Mouse (Mus musculus): ENCODE data around the gene Tfpi2. TPM values are rescaled to one million over a fixed set of nuclear protein-coding genes. Genes with fewer than 3 reads are reported as not detected.

Gene Tfpi2
- polyA plus RNA-seq, 1 experiment from 2014 or later: 0.56 TPM

- H3K27me3 ChIP-seq (ENCODE audit: control insufficient read depth, insufficient read depth, low read length): no peaks in the 10 kb centered on the region
- no peak for DNase-seq (ENCODE audit: low spot score)
- H3K9me3 ChIP-seq (ENCODE audit: control insufficient read depth, low read length): no peaks in the 10 kb centered on the region
- H3K4me2 ChIP-seq (ENCODE audit: low read depth, severe bottlenecking): no peak overlapping the region
- no peak for ATAC-seq (ENCODE audit: insufficient number of reproducible peaks, low FRiP score, low TSS enrichment, low read depth)
- no peaks in the 10 kb centered on the region for H3K36me3 ChIP-seq (ENCODE audit: control insufficient read depth, insufficient read depth, low read length)
- no peak overlapping the region for H3K4me3 ChIP-seq (ENCODE audit: low read depth, low read length)
- H3K27ac ChIP-seq (replicated peaks; ENCODE audit: low read depth, low read length): no peak overlapping the region
- no peaks in the 10 kb centered on the region for H3K4me1 ChIP-seq (ENCODE audit: control insufficient read depth, insufficient read depth, low read length)
- 58% methylated on average over 1 of the region's 1 CpGs for WGBS
- no peak overlapping the region for H3K9ac ChIP-seq (ENCODE audit: low read length)
Measured at GRCm38 (mm10) chr6:3936140-3936714, 52.5 kb downstream of the Tfpi2 start.

- Histone ChIP-seq H3K9me3 (ENCODE audit: control insufficient read depth, low read length) (no peaks in the 10 kb centered on the region), H3K4me1 (ENCODE audit: control insufficient read depth, insufficient read depth, low read length) (no peaks in the 10 kb centered on the region), H3K4me3 (ENCODE audit: low read depth, low read length) (no peak overlapping the region), H3K9ac (ENCODE audit: low read length) (no peak overlapping the region), H3K27ac (replicated peaks; ENCODE audit: low read depth, low read length) (no peak overlapping the region), H3K36me3 (ENCODE audit: control insufficient read depth, insufficient read depth, low read length) (no peaks in the 10 kb centered on the region), H3K4me2 (ENCODE audit: low read depth, severe bottlenecking) (no peak overlapping the region), H3K27me3 (ENCODE audit: control insufficient read depth, insufficient read depth, low read length) (no peaks in the 10 kb centered on the region)
- 87% methylated on average over 2 of the region's 2 CpGs for WGBS
- DNase-seq (ENCODE audit: low spot score) (no peak), ATAC-seq (ENCODE audit: insufficient number of reproducible peaks, low FRiP score, low TSS enrichment, low read depth) (no peak)
Measured at GRCm38 (mm10) chr6:3935606-3936005, 53.1 kb downstream of the Tfpi2 start.

GRCm38 (mm10) chr6:3935048-3935447, 53.7 kb downstream of the Tfpi2 start:
- Histone ChIP-seq H3K4me3 (ENCODE audit: low read depth, low read length) (no peak overlapping the region), H3K36me3 (ENCODE audit: control insufficient read depth, insufficient read depth, low read length) (no peaks in the 10 kb centered on the region), H3K27ac (replicated peaks; ENCODE audit: low read depth, low read length) (no peak overlapping the region), H3K4me2 (ENCODE audit: low read depth, severe bottlenecking) (no peak overlapping the region), H3K9me3 (ENCODE audit: control insufficient read depth, low read length) (no peaks in the 10 kb centered on the region), H3K4me1 (ENCODE audit: control insufficient read depth, insufficient read depth, low read length) (no peaks in the 10 kb centered on the region), H3K9ac (ENCODE audit: low read length) (no peak overlapping the region), H3K27me3 (ENCODE audit: control insufficient read depth, insufficient read depth, low read length) (no peaks in the 10 kb centered on the region)
- no peak for DNase-seq (ENCODE audit: low spot score)
- 47% methylated on average over 2 of the region's 2 CpGs for WGBS
- ATAC-seq (ENCODE audit: insufficient number of reproducible peaks, low FRiP score, low TSS enrichment, low read depth): no peak

- no peaks in the 10 kb centered on the region for H3K4me1 ChIP-seq (ENCODE audit: control insufficient read depth, insufficient read depth, low read length)
- no peaks in the 10 kb centered on the region for H3K27me3 ChIP-seq (ENCODE audit: control insufficient read depth, insufficient read depth, low read length)
- no peaks in the 10 kb centered on the region for H3K9me3 ChIP-seq (ENCODE audit: control insufficient read depth, low read length)
- no peaks in the 10 kb centered on the region for H3K36me3 ChIP-seq (ENCODE audit: control insufficient read depth, insufficient read depth, low read length)
- ATAC-seq (ENCODE audit: insufficient number of reproducible peaks, low FRiP score, low TSS enrichment, low read depth) (no peak), DNase-seq (ENCODE audit: low spot score) (no peak)
- H3K27ac ChIP-seq (replicated peaks; ENCODE audit: low read depth, low read length): no peak overlapping the region
- no peak overlapping the region for H3K4me3 ChIP-seq (ENCODE audit: low read depth, low read length)
- 73% methylated on average over 4 of the region's 4 CpGs for WGBS
- H3K9ac ChIP-seq (ENCODE audit: low read length): no peak overlapping the region
- no peak overlapping the region for H3K4me2 ChIP-seq (ENCODE audit: low read depth, severe bottlenecking)
Measured at GRCm38 (mm10) chr6:3926140-3926539, 62.6 kb downstream of the Tfpi2 start.

- Histone ChIP-seq H3K27ac (replicated peaks; ENCODE audit: low read depth, low read length) (no peak overlapping the region), H3K4me1 (ENCODE audit: control insufficient read depth, insufficient read depth, low read length) (no peaks in the 10 kb centered on the region), H3K4me3 (ENCODE audit: low read depth, low read length) (no peak overlapping the region), H3K9ac (ENCODE audit: low read length) (no peak overlapping the region), H3K9me3 (ENCODE audit: control insufficient read depth, low read length) (no peaks in the 10 kb centered on the region), H3K27me3 (ENCODE audit: control insufficient read depth, insufficient read depth, low read length) (no peaks in the 10 kb centered on the region), H3K4me2 (ENCODE audit: low read depth, severe bottlenecking) (no peak overlapping the region), H3K36me3 (ENCODE audit: control insufficient read depth, insufficient read depth, low read length) (no peaks in the 10 kb centered on the region)
- WGBS: 78% methylated on average over 4 of the region's 4 CpGs
- DNase-seq (ENCODE audit: low spot score) (no peak), ATAC-seq (ENCODE audit: insufficient number of reproducible peaks, low FRiP score, low TSS enrichment, low read depth) (no peak)
Measured at GRCm38 (mm10) chr6:3922870-3923269, 65.8 kb downstream of the Tfpi2 start.

- ATAC-seq (ENCODE audit: insufficient number of reproducible peaks, low FRiP score, low TSS enrichment, low read depth): no peak
Measured at GRCm38 (mm10) chr6:3916015-3916414, 72.7 kb downstream of the Tfpi2 start.

More at GRCm38 (mm10) chr6:3916015-3916414, 72.7 kb downstream of the Tfpi2 start:
- Histone ChIP-seq H3K4me1 (ENCODE audit: control insufficient read depth, insufficient read depth, low read length) (peaks cover 3% of the 10 kb centered on the region; the same call in 1 of the 2 replicates), H3K4me2 (ENCODE audit: low read depth, severe bottlenecking) (no peak overlapping the region), H3K27me3 (ENCODE audit: control insufficient read depth, insufficient read depth, low read length) (no peaks in the 10 kb centered on the region), H3K9ac (ENCODE audit: low read length) (no peak overlapping the region), H3K36me3 (ENCODE audit: control insufficient read depth, insufficient read depth, low read length) (no peaks in the 10 kb centered on the region), H3K9me3 (ENCODE audit: control insufficient read depth, low read length) (no peaks in the 10 kb centered on the region), H3K4me3 (ENCODE audit: low read depth, low read length) (no peak overlapping the region), H3K27ac (replicated peaks; ENCODE audit: low read depth, low read length) (no peak overlapping the region)
- WGBS: 32% methylated on average over 7 of the region's 7 CpGs
- no peak for DNase-seq (ENCODE audit: low spot score)

Other genes with a start within 250 kb of the Tfpi2 start
- 0.16 and 0.62 TPM in 2 replicates for gene Calcr, start 224.2 kb downstream of the Tfpi2 start, polyA plus RNA-seq (2014; fragmentation: Nextera tagmentation; extraction: Ambion mirVana)
- not detected in 2 replicates for gene Gngt1, start 4.9 kb upstream of the Tfpi2 start, polyA plus RNA-seq (2014; fragmentation: Nextera tagmentation; extraction: Ambion mirVana)
- gene Gng11, start 15.0 kb upstream of the Tfpi2 start, polyA plus RNA-seq (2014; fragmentation: Nextera tagmentation; extraction: Ambion mirVana): 44.2 and 46.6 TPM in 2 replicates
- 71.9 and 83.0 TPM in 2 replicates for gene Bet1, start 98.1 kb upstream of the Tfpi2 start, polyA plus RNA-seq (2014; fragmentation: Nextera tagmentation; extraction: Ambion mirVana)

All from limb, embryonic 11.5 days (tissue).